Mouse (Mus musculus): ENCODE measurements at regions not wholly inside any gene's neighbourhood (a gene's known extent, or its start where the extent isn't known, plus 50 kb on each side); places are given as distances from the start of the nearest gene placed in this dataset.
A peak's percentile ranks its signal among the peaks of the same experiment; 100 is the strongest.
"Not testable (repeated sequence)": the region's sequence is repeated elsewhere in the genome, so short reads cannot be mapped to it uniquely, and the experiment has no call there.

DNA sequence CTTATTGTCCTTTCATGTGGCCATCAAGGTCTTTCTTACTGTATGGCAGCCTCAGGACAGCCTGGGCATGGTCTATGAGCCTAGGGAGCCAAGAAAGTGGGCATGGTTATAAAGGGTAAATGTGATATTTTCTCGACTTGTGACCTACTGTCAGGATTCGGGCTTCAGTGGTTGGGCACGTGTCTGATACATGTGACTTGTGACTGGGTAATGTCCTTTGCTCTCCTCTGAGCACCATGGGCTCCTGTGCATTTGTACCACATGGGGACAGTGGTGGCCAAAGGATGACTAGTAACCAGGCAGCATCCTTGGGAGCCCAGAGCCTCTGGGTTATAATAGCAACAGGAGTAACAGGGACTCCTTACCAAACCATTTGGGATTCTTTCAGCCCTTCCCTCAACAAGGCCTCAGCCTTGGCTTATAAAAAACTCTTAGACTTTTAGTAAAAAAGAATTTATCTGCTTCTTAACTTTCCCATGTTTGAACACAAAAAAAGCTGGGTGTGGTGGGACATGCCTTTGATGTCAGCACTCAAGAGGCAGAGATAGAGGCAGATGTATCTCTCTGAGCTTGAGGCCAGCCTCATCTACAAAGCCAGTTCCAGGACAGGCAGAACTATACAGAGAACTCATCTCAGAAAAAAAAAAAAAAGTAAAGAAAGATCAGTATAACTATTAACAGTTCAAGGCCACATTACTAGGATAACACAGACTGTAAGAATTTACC is 56.7 kb upstream of the Klf13 start:
- DNase-seq = peak in 1 of 2 experiments; percentile 9

DNA sequence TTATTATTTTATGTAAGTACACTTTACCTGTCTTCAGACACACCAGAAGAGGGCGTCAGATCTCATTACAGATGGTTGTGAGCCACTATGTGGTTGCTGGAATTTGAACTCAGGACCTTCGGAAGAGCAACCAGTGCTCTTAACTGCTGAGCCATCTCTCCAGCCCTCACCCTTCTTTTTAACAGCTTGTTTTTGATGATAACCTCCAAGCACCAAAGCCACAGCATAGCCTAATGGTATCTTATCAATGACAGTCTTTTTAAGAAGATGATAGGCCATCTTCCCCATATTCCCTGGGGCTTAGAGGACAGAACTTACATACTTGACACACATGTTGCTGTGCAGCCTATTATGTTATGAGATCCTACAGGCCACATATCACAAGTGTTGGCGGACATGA is 56.1 kb upstream of the Klf13 start:
- DNase-seq = not testable (repeated sequence)

DNA sequence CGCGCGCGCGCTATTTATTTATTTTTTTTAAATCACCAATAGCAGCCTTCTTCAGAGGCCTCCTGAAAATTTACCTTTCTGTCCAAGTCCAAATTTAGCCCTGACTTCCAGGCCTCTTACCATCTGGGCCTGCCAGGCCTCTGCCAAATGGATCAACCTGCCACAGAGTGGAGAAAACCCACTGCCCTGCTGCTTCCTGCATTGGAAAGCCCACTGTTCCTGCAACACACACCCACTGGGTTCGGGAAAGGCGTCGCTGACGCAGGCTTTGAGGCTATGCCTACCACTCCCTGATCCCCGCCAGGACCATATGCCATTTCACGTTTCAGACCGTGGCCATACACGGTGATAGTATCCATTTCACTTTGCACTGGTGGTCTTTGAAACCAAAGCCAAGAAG is 53.4 kb upstream of the Klf13 start:
- DNase-seq = no peak

DNA sequence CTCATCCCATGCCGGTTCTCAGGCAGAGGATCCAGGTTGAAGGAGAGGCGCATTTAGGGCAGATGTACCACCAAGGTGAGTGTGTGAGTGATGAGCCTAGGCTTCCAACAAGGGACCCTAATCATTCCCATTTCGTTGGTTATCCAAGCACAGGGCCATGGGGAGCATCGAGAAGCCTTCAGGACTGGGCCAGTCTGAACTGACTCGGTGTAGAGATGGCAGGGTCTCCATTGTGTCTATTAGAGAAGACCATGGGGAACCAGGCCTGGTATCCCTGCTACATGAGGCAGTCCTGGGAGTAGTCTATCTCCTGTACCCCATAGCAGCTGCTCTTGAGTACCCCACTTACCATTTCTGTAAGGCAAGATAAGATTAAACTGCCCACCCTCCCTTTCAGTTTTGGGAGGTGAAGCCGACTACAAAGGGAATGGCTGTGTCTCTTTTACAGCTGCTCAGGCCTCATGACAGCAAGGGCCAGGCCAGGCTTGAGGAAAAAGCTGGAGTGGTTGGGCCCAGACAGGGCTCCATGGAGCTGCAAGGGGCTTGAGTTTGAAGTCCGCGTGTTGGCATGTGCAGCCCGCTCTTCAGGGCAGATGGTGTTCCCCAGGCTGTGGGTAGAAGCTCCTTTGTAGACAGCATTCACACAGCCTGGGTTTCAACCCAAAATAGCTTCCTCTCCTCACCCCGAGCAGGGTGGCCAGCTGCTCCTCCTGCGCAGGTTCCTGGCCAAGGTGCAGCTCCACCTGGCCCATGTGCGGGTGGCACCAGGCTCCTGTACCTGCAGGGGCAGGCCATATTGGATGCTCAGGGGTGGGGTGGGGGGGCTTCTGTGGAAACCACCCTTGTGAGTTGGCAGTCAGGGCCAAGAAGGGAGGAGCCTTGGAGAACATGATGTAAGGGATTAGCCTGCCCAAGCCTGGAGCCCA is 52.6 kb upstream of the Klf13 start:
- no peak for DNase-seq

DNA sequence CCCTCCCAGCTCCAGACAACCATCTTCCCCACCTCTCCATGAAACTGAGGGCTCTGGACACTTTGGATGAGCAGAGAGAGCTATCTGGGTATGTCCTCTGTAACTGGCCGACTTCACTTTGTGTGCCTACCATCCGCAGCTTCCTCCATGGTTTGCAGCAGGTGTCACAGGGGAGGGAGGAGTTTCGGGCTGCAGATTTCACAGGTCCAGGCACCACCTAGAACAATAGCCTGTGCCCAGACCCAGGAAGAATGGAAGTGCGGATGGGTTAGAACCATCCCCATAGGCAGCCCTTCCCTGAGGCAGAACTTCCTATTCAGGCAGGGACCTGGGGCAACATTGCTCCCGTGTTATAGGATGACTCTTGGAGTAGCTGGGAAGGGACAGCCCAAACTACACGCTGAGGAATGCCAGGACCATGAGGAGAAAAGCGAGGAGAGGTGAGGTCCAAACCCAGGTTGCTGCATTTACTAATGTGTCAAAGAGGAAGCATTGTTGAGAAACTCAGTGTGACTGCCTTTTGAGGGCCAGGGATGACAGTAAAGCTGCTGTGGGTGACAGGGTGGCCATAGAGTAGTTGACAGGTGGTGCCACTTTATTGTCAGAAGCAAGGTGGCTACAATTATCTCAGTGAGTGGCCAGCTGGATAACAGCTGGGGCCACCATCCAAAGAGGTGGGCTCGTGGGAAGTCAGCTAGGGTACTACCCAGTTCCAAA is 51.8 kb upstream of the Klf13 start:
- no peak for DNase-seq

DNA sequence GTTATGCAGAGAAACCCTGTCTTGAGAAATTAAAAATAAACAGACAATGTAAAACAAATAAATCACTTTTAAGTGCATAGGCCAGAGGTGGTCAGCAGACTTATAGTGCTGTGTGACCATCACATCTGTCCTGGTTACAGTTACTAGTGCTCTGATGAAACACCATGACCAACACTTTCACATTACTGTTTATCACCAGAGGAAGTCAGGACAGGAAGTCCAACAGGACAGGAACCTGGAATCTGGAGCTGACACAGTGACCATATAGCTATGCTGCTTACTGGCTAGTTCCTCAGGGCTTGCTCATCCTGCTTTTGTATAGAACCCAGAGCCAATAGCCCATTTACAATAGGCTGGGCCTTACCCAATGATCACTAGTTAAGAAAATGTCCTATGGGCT is 51.0 kb upstream of the Klf13 start:
- no peak for DNase-seq

Data from kidney, adult 8-10 months (tissue).